Mouse (Mus musculus) macrophage (primary cell): ENCODE results near the gene Sdccag8. TPM values are rescaled to one million over a fixed set of nuclear protein-coding genes. Genes with fewer than 3 reads are reported as not detected.

Source experiments
- H3K27ac ChIP-seq: fragments of 350-480 bp; formaldehyde crosslinking; 2 replicates; pipeline ENCODE4 v1.9.0; 2021
- H3K36me3 ChIP-seq: fragments of 350-480 bp; formaldehyde crosslinking; 2 replicates; pipeline ENCODE4 v1.9.0; 2021; ENCODE audit errors: inconsistent target
- H3K4me3 ChIP-seq: fragments of 350-480 bp; formaldehyde crosslinking; 2 replicates; pipeline ENCODE4 v1.9.0; 2021; ENCODE audit errors: inconsistent target
- H3K79me2 ChIP-seq: fragments of 350-480 bp; formaldehyde crosslinking; 2 replicates; pipeline ENCODE4 v1.9.0; 2021; ENCODE audit errors: inconsistent target
- WGBS: methylation state at CpG from one replicate; pipeline ENCODE4 v1.1.7; 2026; ENCODE audit warnings: inconsistent platforms; ENCODE audit not compliant: missing documents; 5-methylcytosine and 5-hydroxymethylcytosine counted together
- polyA plus RNA-seq: library from polyadenylated mRNA; stranded (reverse); fragments of 250-400 nt; gene quantifications from 3 replicates; pipeline ENCODE4 v1.2.4, GENCODE M21; 2018; ENCODE audit warnings: inconsistent platforms

The Sdccag8 gene
- polyA plus RNA-seq, 1 experiment from 2014 or later = 28.0 TPM

DNA sequence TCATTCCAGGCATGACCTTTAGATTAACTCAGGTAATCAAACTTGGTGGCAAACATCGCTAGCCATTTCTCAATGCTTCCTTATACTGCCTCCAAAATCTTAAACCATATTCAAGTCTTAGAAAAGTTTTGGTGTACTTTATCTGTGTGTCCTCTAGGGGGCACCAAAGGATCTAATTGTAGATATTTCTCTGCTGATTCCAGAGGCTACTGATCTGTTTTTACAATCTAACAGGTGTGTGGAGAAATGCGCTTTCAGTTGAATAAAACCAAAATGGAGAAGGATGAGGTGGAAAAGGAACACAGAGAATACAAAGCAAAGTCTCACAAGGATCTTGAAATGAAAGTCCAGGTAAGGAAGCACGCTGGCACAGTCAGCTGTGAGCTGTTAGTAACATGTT lies 63.3 kb downstream of the Sdccag8 start:
- WGBS = 44% methylated on average over 3 of the region's 3 CpGs
- H3K4me3 ChIP-seq = no peak overlapping the region
- peaks cover 30% of the 10 kb centered on the region for H3K36me3 ChIP-seq
- H3K79me2 ChIP-seq = no peaks in the 10 kb centered on the region
- no peak overlapping the region for H3K27ac ChIP-seq

DNA sequence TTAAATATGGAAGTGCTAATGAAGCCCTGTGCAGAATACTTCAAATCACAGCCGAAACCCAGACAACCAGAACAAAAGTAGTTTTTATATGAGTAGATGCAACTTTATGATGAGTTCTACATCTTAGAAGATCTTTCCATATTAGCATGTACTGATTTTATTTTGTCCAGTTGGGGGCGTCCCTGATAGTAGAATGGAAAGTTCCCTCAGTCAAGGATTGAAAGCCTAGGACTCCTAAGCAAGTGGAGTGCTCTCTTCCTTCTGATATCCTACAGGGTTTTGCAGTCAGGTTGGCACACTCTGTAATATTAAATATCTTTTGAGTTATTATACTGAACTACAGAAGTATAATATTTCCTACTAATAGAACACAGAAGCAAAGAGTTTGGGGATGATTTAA lies 64.5 kb downstream of the Sdccag8 start:
- Histone ChIP-seq H3K4me3 (no peak overlapping the region), H3K36me3 (peaks cover 30% of the 10 kb centered on the region), H3K79me2 (no peaks in the 10 kb centered on the region), H3K27ac (no peak overlapping the region)
- 96% methylated on average over 2 of the region's 2 CpGs for WGBS

DNA sequence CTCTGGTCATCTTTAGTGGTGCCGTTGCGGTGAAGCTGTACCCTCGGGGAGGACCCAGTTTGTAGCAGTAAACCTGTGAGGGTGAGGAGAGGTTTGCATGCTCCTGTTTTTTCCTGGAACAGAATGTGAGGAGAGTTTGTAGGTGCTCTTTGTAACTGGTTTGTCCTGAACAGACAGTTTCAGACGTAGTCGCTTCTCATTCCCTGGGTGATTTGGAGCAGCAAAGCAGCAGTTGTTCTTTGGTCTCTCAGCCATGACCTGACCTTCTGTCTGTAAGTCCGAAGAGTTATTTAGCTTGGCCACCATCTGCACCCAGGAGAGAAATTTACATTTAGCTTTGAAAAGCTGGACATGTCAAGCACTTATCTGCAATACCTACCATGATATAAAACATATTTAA lies 65.2 kb downstream of the Sdccag8 start:
- H3K36me3 ChIP-seq = peaks cover 30% of the 10 kb centered on the region
- no peaks in the 10 kb centered on the region for H3K79me2 ChIP-seq
- H3K27ac ChIP-seq = no peak overlapping the region
- H3K4me3 ChIP-seq = no peak overlapping the region
- WGBS = 97% methylated on average over 6 of the region's 6 CpGs

- Histone ChIP-seq H3K36me3 (peaks cover 29% of the 10 kb centered on the region), H3K4me3 (no peak overlapping the region), H3K27ac (no peak overlapping the region), H3K79me2 (no peaks in the 10 kb centered on the region)
- WGBS = 93% methylated on average over 5 of the region's 5 CpGs
Measured at GRCm38 (mm10) chr1:176880101-176880500, 65.6 kb downstream of the Sdccag8 start.

DNA sequence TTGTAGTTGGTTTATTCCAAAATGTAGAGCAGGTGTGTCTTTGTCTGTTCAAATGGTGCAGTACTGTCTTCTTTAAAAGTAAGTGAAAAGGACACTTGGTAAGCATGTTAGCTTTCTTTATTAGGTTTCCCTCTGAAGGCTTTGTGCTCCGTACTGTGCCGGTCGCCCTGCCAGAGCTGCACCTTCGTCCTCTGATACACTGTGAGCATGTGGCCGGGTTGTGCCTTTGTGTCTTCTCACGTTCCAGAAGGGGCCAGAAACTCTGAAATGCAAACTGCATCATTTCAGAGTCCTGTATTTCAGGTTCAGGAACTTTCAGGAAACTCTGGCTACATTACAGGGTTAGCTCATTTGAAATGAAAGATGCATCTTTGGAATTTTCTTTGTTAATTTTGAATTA lies 66.5 kb downstream of the Sdccag8 start:
- no peak overlapping the region for H3K27ac ChIP-seq
- H3K4me3 ChIP-seq = no peak overlapping the region
- no peaks in the 10 kb centered on the region for H3K79me2 ChIP-seq
- peaks cover 30% of the 10 kb centered on the region for H3K36me3 ChIP-seq
- 96% methylated on average over 6 of the region's 6 CpGs for WGBS

DNA sequence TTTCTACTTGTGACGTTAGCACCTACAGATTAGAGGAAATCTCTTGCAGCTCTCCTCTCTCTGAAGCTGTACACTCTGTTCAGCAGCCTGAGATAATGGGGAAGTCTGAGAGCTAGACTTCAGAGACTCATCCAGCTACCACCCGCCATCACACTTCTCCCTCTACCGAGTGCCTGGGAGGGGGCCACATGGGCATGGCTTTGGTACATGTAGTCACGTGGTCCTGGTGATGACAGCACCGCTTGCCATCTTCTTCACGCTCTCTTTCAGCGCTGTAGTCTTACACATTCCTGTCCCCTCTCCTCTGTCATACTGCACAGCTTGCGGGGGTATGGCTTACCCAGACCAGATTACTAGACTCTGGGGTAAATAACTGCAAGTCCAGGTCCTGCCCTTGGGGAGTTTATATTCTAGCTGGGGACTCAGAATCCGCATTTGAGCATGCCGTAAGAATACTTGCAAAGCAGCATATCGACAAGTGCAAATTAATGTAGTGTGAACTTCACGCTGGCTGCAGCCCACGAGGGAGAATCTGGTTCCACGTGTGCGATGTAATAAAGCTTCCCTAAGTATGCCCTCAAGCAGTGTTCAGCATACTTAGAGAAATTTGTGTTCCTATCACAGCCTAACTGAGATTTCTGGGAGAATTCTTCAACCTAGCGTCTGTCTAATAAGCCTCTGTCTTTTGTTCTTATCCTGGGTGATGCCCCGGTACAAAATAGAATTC lies 70.9 kb downstream of the Sdccag8 start:
- no peak overlapping the region for H3K4me3 ChIP-seq
- no peaks in the 10 kb centered on the region for H3K79me2 ChIP-seq
- H3K36me3 ChIP-seq = peaks cover 14% of the 10 kb centered on the region; the same call in 1 of the 2 replicates
- 93% methylated on average over 17 of the region's 17 CpGs for WGBS
- H3K27ac ChIP-seq = no peak overlapping the region

- Histone ChIP-seq H3K79me2 (no peaks in the 10 kb centered on the region), H3K27ac (no peak overlapping the region), H3K36me3 (peaks cover 13% of the 10 kb centered on the region; the same call in 1 of the 2 replicates), H3K4me3 (no peak overlapping the region)
- 94% methylated on average over 5 of the region's 5 CpGs for WGBS
Measured at GRCm38 (mm10) chr1:176886002-176886401, 71.5 kb downstream of the Sdccag8 start.

- no peaks in the 10 kb centered on the region for H3K36me3 ChIP-seq
- H3K27ac ChIP-seq = no peak overlapping the region
- H3K79me2 ChIP-seq = no peaks in the 10 kb centered on the region
- WGBS = 97% methylated on average over 6 of the region's 6 CpGs
- no peak overlapping the region for H3K4me3 ChIP-seq
Measured at GRCm38 (mm10) chr1:176903741-176904140, 89.3 kb downstream of the Sdccag8 start.

DNA sequence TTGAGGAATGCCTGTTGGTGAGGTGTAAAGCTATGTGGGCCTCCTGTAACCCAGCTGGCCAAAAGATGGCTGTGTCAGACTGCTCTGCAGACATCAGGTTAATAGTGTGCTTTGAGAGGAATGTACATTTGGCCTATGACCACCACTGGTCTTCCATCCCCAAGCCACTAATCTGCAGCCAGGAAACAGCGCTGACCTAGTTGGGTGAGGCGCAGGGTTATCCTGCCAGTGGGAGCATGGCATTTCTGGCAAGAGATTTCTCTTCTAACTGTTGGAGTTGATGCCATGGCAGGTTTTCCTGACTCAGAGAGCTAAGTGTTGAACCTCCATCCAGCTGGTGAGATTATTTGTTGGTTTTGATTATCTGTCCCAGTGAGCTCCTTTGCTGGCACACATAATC lies 101.5 kb downstream of the Sdccag8 start:
- WGBS = 95% methylated on average over 2 of the region's 2 CpGs
- H3K79me2 ChIP-seq = no peaks in the 10 kb centered on the region
- H3K36me3 ChIP-seq = peaks cover 8% of the 10 kb centered on the region; the same call in 1 of the 2 replicates
- no peak overlapping the region for H3K27ac ChIP-seq
- no peak overlapping the region for H3K4me3 ChIP-seq

DNA sequence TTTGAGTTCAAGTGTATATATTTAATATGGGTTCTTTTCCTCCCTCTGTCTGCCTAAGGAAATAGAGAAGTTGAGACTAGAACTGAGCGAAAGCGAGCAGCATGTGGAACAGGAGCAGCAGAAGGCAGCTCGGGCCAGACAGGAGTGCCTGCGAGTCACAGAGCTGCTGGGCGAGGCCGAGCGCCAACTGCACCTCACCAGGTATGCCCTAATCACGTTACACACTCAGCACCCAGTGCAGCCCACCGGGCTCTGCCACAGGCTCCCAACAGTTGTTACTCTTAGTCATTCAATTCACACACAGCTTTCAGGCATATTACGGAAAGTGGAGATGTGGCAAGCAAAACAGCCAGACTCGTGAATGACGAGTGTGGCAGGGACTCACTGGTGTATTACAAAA lies 105.0 kb downstream of the Sdccag8 start:
- Histone ChIP-seq H3K79me2 (no peaks in the 10 kb centered on the region), H3K36me3 (peaks cover 17% of the 10 kb centered on the region), H3K4me3 (no peak overlapping the region), H3K27ac (no peak overlapping the region)
- WGBS = 99% methylated on average over 12 of the region's 12 CpGs

GRCm38 (mm10) chr1:176922842-176923241 lies 108.4 kb downstream of the Sdccag8 start:
- Histone ChIP-seq H3K4me3 (no peak overlapping the region), H3K79me2 (no peaks in the 10 kb centered on the region), H3K36me3 (peaks cover 17% of the 10 kb centered on the region), H3K27ac (no peak overlapping the region)
- 92% methylated on average over 5 of the region's 5 CpGs for WGBS

GRCm38 (mm10) chr1:176926009-176926408 lies 111.5 kb downstream of the Sdccag8 start:
- Histone ChIP-seq H3K27ac (no peak overlapping the region), H3K79me2 (no peaks in the 10 kb centered on the region), H3K36me3 (peaks cover 10% of the 10 kb centered on the region; the same call in 1 of the 2 replicates), H3K4me3 (no peak overlapping the region)
- 92% methylated on average over 5 of the region's 5 CpGs for WGBS

DNA sequence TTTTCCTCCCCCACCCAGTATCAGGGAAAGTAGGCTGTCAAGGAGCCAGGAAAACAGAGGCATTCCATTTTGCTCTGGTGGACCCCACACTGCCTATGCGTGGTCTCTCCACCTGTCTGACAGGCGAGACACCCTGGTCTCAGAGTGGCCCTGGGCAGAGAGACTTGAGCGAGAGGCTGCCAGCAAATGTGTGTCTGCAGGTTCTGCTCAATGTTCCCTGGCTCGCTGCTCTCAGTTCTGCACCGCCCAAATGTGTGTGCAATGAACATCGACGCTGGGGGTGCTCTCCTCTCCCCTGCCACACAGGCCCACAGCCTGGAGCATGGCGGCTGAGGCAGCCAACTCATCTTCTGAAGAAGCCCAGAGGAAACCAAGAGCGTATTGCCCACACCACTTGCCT lies 112.9 kb downstream of the Sdccag8 start:
- H3K27ac ChIP-seq = no peak overlapping the region
- 96% methylated on average over 9 of the region's 9 CpGs for WGBS
- H3K36me3 ChIP-seq = 0 out of 2 replicates have a peak, but pooled peaks cover 3% of the 10 kb centered on the region

DNA sequence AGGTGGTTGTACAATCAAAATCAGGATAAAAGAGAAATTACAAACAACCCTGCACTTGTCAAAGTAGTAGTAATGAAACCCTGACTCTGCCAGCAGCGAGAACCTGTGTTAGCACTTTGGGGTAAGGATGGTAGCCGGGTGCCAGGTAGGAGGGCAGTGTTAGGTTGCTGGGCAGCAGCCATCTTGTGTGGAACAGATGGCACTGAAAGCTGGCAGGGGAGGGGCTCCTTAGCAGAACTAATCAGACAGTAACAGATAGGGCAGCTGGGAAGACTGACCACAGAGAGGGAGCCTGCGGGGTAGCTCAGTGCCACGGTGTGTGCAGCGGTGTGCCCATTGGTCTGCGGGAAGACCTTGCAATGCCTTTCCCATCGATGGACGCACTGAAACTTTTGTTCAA lies 115.2 kb downstream of the Sdccag8 start:
- Histone ChIP-seq H3K4me3 (no peak overlapping the region), H3K27ac (no peak overlapping the region), H3K79me2 (no peaks in the 10 kb centered on the region), H3K36me3 (no peaks in the 10 kb centered on the region)
- WGBS = 93% methylated on average over 8 of the region's 8 CpGs

More for the DNA sequence above, 112.9 kb downstream of the Sdccag8 start:
- Histone ChIP-seq H3K4me3 (no peak overlapping the region), H3K79me2 (no peaks in the 10 kb centered on the region)

GRCm38 (mm10) chr1:176930574-176930973 lies 116.1 kb downstream of the Sdccag8 start:
- WGBS = 95% methylated on average over 2 of the region's 2 CpGs
- Histone ChIP-seq H3K79me2 (no peaks in the 10 kb centered on the region), H3K27ac (no peak overlapping the region), H3K36me3 (no peaks in the 10 kb centered on the region), H3K4me3 (no peak overlapping the region)
